Mouse (Mus musculus): ENCODE measurements around the gene Atp7a. TPM values are rescaled to one million over a fixed set of nuclear protein-coding genes. Genes with fewer than 3 reads are reported as not detected.

The Atp7a gene
- 15.9 TPM for polyA plus RNA-seq (2014; fragmentation: Illumina TruSeq; extraction: RNeasy Lipid Tissue Mini Kit (QIAGEN cat#74804); ENCODE audit: low read depth, low replicate concordance)

GRCm38 (mm10) chrX:106026418-106027342, at the start of gene Atp7a:
Atp7a (plus strand) TSS chrX:106027276.

GRCm38 (mm10) chrX:106011465-106012159, 15.5 kb upstream of the Atp7a start, which contains the start of gene Magt1:
Magt1 (minus strand) TSS chrX:106011906.

GRCm38 (mm10) chrX:106015571-106016322, 11.3 kb upstream of the Atp7a start, which contains the start of gene Cox7b:
Cox7b (plus strand) TSS chrX:106015700.

GRCm38 (mm10) chrX:106142936-106143335, 115.9 kb downstream of the Atp7a start, which contains the start of gene Tlr13:
Tlr13 (plus strand) TSS chrX:106143204.

Other genes starting within 250 kb of the Atp7a start
- gene Atrx, start 97.9 kb upstream of the Atp7a start, polyA plus RNA-seq (2014; fragmentation: Illumina TruSeq; extraction: RNeasy Lipid Tissue Mini Kit (QIAGEN cat#74804); ENCODE audit: low read depth, low replicate concordance) = 27.0 TPM
- gene Magt1, start 15.4 kb upstream of the Atp7a start, polyA plus RNA-seq (2014; fragmentation: Illumina TruSeq; extraction: RNeasy Lipid Tissue Mini Kit (QIAGEN cat#74804); ENCODE audit: low read depth, low replicate concordance) = 13.1 TPM
- gene Cox7b, start 11.6 kb upstream of the Atp7a start, polyA plus RNA-seq (2014; fragmentation: Illumina TruSeq; extraction: RNeasy Lipid Tissue Mini Kit (QIAGEN cat#74804); ENCODE audit: low read depth, low replicate concordance) = 36.7 TPM
- gene Tlr13, start 115.9 kb downstream of the Atp7a start, polyA plus RNA-seq (2014; fragmentation: Illumina TruSeq; extraction: RNeasy Lipid Tissue Mini Kit (QIAGEN cat#74804); ENCODE audit: low read depth, low replicate concordance) = 0.52 TPM
- gene Pgk1, start 159.8 kb downstream of the Atp7a start, polyA plus RNA-seq (2014; fragmentation: Illumina TruSeq; extraction: RNeasy Lipid Tissue Mini Kit (QIAGEN cat#74804); ENCODE audit: low read depth, low replicate concordance) = 15.8 TPM
- 36.8 TPM for gene Taf9b, start 193.9 kb downstream of the Atp7a start, polyA plus RNA-seq (2014; fragmentation: Illumina TruSeq; extraction: RNeasy Lipid Tissue Mini Kit (QIAGEN cat#74804); ENCODE audit: low read depth, low replicate concordance)
- gene Fnd3c2, start 228.1 kb downstream of the Atp7a start, polyA plus RNA-seq (2014; fragmentation: Illumina TruSeq; extraction: RNeasy Lipid Tissue Mini Kit (QIAGEN cat#74804); ENCODE audit: low read depth, low replicate concordance) = not detected

All from testis, adult 10 weeks (tissue).